Mouse (Mus musculus) embryonic fibroblast, embryonic 13.5 days (primary cell): ENCODE measurements around the gene Dnaaf5.

Experiments
- CTCF ChIP-seq: IDR thresholded peaks from 2 replicates; pipeline ENCODE4 v1.5.1; 2011; ENCODE audit warnings: mild to moderate bottlenecking, control low read depth, low read length, moderate library complexity, borderline replicate concordance; ENCODE audit not compliant: insufficient read depth
- POLR2A ChIP-seq: IDR thresholded peaks from 2 replicates; pipeline ENCODE4 v1.6.1; 2011; ENCODE audit warnings: low read depth, mild to moderate bottlenecking, control low read depth, low read length, moderate library complexity

DNA sequence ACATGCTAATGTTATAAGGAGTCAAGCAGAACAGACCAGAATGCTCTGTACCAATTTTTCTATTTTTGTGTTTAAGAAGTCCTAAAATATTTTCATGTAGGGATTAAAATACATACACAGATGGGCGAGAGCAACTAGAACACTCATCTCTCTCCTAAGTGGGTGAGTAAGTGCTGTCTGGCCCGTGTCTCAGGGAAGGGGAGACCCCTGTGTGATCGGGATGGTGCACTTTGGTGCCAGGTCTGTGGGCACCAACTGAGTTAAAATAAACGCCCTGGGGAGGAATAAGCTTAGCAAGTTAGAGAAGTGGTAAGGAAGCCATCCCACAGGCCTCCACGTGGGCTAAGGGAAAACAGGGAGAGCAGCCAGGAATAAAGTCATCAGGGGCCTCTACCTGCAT, 40.9 kb downstream of the Dnaaf5 start:
- TF ChIP-seq CTCF (no peak), POLR2A (no peak)
